Mouse (Mus musculus): ENCODE data around the gene Zfp426.

Zfp426 gene

GRCm38 (mm10) chr9:20492527-20493233 lies at the start of gene Zfp426:
Gene Zfp426, minus strand, starts transcription at chr9:20492746.
- WGBS: under 1% methylated on average over 40 of the region's 40 CpGs

GRCm38 (mm10) chr9:20536598-20536997 lies 44.1 kb upstream of the Zfp426 start:
- 90% methylated on average over 2 of the region's 2 CpGs for WGBS

- 62% methylated on average over 8 of the region's 8 CpGs for WGBS
Measured at GRCm38 (mm10) chr9:20534326-20534926, 41.9 kb upstream of the Zfp426 start.

GRCm38 (mm10) chr9:20521306-20521957 lies 28.9 kb upstream of the Zfp426 start, which contains the start of gene Zfp266:
Gene Zfp266, minus strand, starts transcription at chr9:20521417.
- WGBS: under 1% methylated on average over 46 of the region's 46 CpGs

GRCm38 (mm10) chr9:20520531-20521210 lies 28.1 kb upstream of the Zfp426 start:
- WGBS: under 1% methylated on average over 17 of the region's 17 CpGs

- WGBS: 15% methylated on average over 4 of the region's 4 CpGs
Measured at GRCm38 (mm10) chr9:20519949-20520348, 27.4 kb upstream of the Zfp426 start.

GRCm38 (mm10) chr9:20518708-20519107 lies 26.2 kb upstream of the Zfp426 start:
- WGBS: 43% methylated on average over 4 of the region's 4 CpGs

GRCm38 (mm10) chr9:20517727-20518126 lies 25.2 kb upstream of the Zfp426 start:
- 98% methylated on average over 1 of the region's 1 CpGs for WGBS

GRCm38 (mm10) chr9:20514016-20514415 lies 21.5 kb upstream of the Zfp426 start:
- 85% methylated on average over 3 of the region's 3 CpGs for WGBS

- 86% methylated on average over 8 of the region's 8 CpGs for WGBS
Measured at GRCm38 (mm10) chr9:20512714-20513113, 20.2 kb upstream of the Zfp426 start.

GRCm38 (mm10) chr9:20511645-20512044 lies 19.1 kb upstream of the Zfp426 start:
- WGBS: 81% methylated on average over 4 of the region's 4 CpGs

- 27% methylated on average over 1 of the region's 1 CpGs for WGBS
Measured at GRCm38 (mm10) chr9:20510346-20510745, 17.8 kb upstream of the Zfp426 start.

GRCm38 (mm10) chr9:20509676-20510075 lies 17.1 kb upstream of the Zfp426 start:
- WGBS: 84% methylated on average over 3 of the region's 3 CpGs

- WGBS: 90% methylated on average over 5 of the region's 5 CpGs
Measured at GRCm38 (mm10) chr9:20504801-20505200, 12.3 kb upstream of the Zfp426 start.

GRCm38 (mm10) chr9:20493281-20493680 lies 735 bp upstream of the Zfp426 start:
- under 1% methylated on average over 9 of the region's 9 CpGs for WGBS

GRCm38 (mm10) chr9:20491858-20492526 lies 554 bp downstream of the Zfp426 start:
- 5% methylated on average over 20 of the region's 20 CpGs for WGBS

- WGBS: 83% methylated on average over 5 of the region's 5 CpGs
Measured at GRCm38 (mm10) chr9:20489536-20489935, 3.0 kb downstream of the Zfp426 start.

GRCm38 (mm10) chr9:20479396-20479795 lies 13.2 kb downstream of the Zfp426 start:
- 81% methylated on average over 5 of the region's 5 CpGs for WGBS

GRCm38 (mm10) chr9:20476632-20477031 lies 15.9 kb downstream of the Zfp426 start:
- 100% methylated on average over 1 of the region's 1 CpGs for WGBS

GRCm38 (mm10) chr9:20466761-20467442 lies 25.6 kb downstream of the Zfp426 start:
- 48% methylated on average over 7 of the region's 7 CpGs for WGBS
